Mouse (Mus musculus) G1E (cell line): ENCODE data around the gene Ankrd60. TPM values are rescaled to one million over a fixed set of nuclear protein-coding genes. Genes with fewer than 3 reads are reported as not detected.

Source experiments
- ATAC-seq: 2 replicates; pipeline ENCODE4 v1.8.0; 2016; ENCODE audit warnings: mild to moderate bottlenecking; ENCODE audit not compliant: insufficient number of reproducible peaks, poor library complexity, low FRiP score, severe bottlenecking; ENCODE audit errors: extremely low read depth
- DNase-seq: peaks from one replicate; pipeline ENCODE4 v3.0.0; 2012; ENCODE audit warnings: low spot score
- H3K27me3 ChIP-seq: 2 replicates; pipeline ENCODE4 v1.6.1; 2012; ENCODE audit warnings: mild to moderate bottlenecking, low read length, inconsistent platforms; ENCODE audit not compliant: insufficient read depth
- H3K36me3 ChIP-seq: replicated peaks from 2 replicates; pipeline ENCODE3; 2012; ENCODE audit warnings: mild to moderate bottlenecking, inconsistent platforms
- H3K4me1 ChIP-seq: 2 replicates; pipeline ENCODE4 v1.6.1; 2012; ENCODE audit warnings: low read depth, low read length, inconsistent platforms, mixed read lengths; ENCODE audit not compliant: insufficient read depth
- H3K4me3 ChIP-seq: 2 replicates; pipeline ENCODE4 v1.5.1; 2012; ENCODE audit warnings: low read depth, mild to moderate bottlenecking, inconsistent platforms, low read length, moderate library complexity, mixed read lengths
- H3K9me3 ChIP-seq: replicated peaks from 2 replicates; pipeline ENCODE4 v1.6.1; 2012; ENCODE audit warnings: inconsistent platforms
- CTCF ChIP-seq: IDR thresholded peaks from 2 replicates; pipeline ENCODE4 v1.5.1; 2012; ENCODE audit warnings: low read depth, low read length, inconsistent platforms, mixed read lengths
- GATA1 ChIP-seq: IDR thresholded peaks from 2 replicates; pipeline ENCODE4 v1.6.1; 2012; ENCODE audit warnings: borderline replicate concordance, low read length, inconsistent platforms, mixed read lengths
- GATA2 ChIP-seq: IDR thresholded peaks from 2 replicates; pipeline ENCODE4 v1.6.1; 2012; ENCODE audit warnings: low read depth, low read length, inconsistent platforms, borderline replicate concordance
- POLR2AphosphoS5 ChIP-seq: IDR thresholded peaks from 2 replicates; pipeline ENCODE4 v1.6.1; 2012; ENCODE audit warnings: low read depth, low read length, inconsistent platforms; ENCODE audit not compliant: insufficient replicate concordance
- TAL1 ChIP-seq: conservative IDR thresholded peaks from 2 replicates; pipeline ENCODE4 v1.6.1; 2012; ENCODE audit warnings: low read depth, low read length, inconsistent platforms, mixed read lengths
- polyA plus RNA-seq: library from polyadenylated mRNA; stranded (reverse); fragments of >175 nt; gene quantifications from 2 replicates; pipeline ENCODE4 v1.2.3, GENCODE M21; 2012
- total RNA-seq, 2 experiments: library from RNA; stranded (forward) in 1 of 2; stranded (reverse) in 1 of 2; fragments of 200-1000 nt in 1 of 2; fragments of >200 nt in 1 of 2; fragmentation: Nextera tagmentation in 1 of 2; gene quantifications; 2 replicates each; pipeline ENCODE4 v1.2.3; 2014 to 2017

Gene Ankrd60
- total and polyA plus RNA-seq, 3 experiments, result not detected

DNA sequence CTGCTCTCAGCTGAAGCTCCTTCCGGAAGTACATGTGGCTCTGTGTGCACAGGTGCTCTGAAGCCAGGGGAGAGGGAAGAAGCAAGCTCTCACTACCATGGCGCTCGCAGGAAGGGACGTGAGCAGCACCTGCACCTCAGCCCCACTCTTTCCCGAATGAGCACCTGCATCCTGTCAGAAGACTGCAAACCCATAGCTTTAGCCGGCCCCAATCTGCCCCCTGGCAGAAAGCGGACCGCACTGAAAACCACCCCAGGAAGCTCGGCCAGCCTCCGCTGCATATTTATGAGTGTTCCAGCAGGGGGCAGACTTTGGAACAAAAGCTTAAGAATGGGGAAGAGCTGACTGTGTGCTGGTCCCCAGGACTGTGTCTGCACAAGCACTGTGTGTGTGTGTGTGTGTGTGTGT, 17.2 kb upstream of the Ankrd60 start:
- Histone ChIP-seq H3K27me3 (no peaks in the 10 kb centered on the region), H3K4me1 (no peaks in the 10 kb centered on the region), H3K4me3 (no peak overlapping the region), H3K9me3 (no peaks in the 10 kb centered on the region), H3K36me3 (peaks cover 75% of the 10 kb centered on the region)
- ATAC-seq, result no peak
- no peak for DNase-seq
- TF ChIP-seq POLR2AphosphoS5 (no peak), GATA2 (no peak), CTCF (no peak), TAL1 (no peak), GATA1 (no peak)

DNA sequence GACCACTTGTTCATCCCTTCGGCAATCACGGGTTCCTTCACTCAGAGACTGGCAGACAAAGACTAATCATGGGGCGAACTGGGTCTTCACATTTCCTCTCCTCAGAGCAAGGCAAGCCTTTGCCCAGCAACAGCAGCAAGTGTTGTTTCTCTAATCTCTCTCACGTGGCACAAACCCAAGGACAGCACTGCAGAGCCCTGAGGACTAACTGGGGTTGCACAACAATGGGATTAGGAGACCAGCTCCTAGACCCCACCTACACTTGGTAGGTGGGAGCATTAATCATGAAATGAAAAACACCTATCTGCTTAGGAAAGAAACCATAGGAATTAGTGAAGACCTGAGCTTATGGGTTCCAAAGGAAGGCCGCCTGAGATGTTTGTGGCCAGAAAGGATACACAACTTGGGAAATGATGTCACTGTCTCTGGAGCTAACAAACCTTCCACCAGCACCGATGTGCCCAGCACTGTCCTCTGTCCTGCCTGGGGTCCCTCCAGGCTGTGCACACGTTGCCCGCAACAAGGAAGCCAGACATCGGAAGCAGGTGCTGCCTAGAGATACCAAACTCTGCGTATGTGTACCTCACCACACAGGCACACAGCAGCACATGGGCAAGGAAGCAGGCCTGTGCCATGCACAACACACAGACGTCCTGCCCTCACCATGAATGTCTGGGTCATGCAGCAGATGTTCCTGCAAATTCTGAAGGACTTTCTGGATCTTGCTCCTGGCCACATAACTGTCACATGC, 16.3 kb upstream of the Ankrd60 start:
- H3K36me3 ChIP-seq, result peaks cover 73% of the 10 kb centered on the region
- ATAC-seq, result no peak
- DNase-seq, result no peak

DNA sequence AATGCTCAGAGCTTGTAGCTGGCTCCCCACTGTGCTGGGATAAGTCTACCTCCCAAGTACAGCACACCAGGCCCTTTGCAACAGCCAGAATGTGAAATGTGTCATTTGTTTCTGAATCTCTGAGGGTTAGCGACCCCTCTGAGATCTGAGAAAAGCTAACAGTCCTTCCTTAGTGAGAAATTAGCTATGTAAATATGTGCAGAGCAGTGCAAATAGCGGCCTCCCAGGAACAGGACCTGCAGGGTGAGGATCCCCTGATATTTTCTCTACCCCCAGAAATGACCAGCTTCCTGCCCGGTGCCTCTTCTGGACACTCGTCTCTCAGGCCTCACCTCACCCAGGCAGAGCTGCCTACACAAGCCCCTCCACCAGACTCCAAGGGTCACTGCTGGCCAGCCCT, 15.7 kb upstream of the Ankrd60 start:
- no peaks in the 10 kb centered on the region for H3K27me3 ChIP-seq
- ATAC-seq, result no peak
- H3K36me3 ChIP-seq, result peaks cover 72% of the 10 kb centered on the region
- no peaks in the 10 kb centered on the region for H3K4me1 ChIP-seq
- H3K9me3 ChIP-seq, result no peaks in the 10 kb centered on the region
- DNase-seq, result no peak
- no peak for TF ChIP-seq GATA2
- TF ChIP-seq CTCF, result no peak
- no peak for TF ChIP-seq TAL1
- TF ChIP-seq POLR2AphosphoS5, result no peak
- no peak for TF ChIP-seq GATA1
- no peak overlapping the region for H3K4me3 ChIP-seq

More for the DNA sequence above, 16.3 kb upstream of the Ankrd60 start:
- H3K9me3 ChIP-seq, result no peaks in the 10 kb centered on the region
- H3K4me1 ChIP-seq, result no peaks in the 10 kb centered on the region
- no peak for TF ChIP-seq POLR2AphosphoS5
- no peak for TF ChIP-seq GATA2
- TF ChIP-seq TAL1, result no peak
- no peak for TF ChIP-seq GATA1
- TF ChIP-seq CTCF, result no peak
- H3K27me3 ChIP-seq, result no peaks in the 10 kb centered on the region
- H3K4me3 ChIP-seq, result no peak overlapping the region

DNA sequence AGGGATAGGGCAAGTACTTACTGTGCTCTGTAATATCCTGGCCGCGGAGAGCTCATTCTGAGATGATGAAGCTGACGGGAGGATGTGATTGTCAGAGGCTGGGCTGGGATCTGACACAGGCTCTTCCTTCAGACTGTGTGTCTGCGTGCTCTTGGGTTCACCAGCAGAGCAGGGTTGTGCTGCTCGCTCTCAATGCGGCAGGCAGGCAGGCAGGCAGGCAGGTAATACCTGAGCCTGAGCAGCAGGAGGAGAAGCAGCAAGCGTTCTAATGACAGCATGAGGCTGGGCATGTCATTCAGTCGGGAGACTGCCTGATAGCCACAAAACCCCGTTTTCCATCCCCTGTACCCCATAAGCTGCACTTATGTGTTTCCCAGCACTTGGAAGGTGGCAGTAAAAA, 14.6 kb upstream of the Ankrd60 start:
- peaks cover 75% of the 10 kb centered on the region for H3K36me3 ChIP-seq
- H3K27me3 ChIP-seq, result no peaks in the 10 kb centered on the region
- H3K4me3 ChIP-seq, result no peak overlapping the region
- no peaks in the 10 kb centered on the region for H3K4me1 ChIP-seq
- no peaks in the 10 kb centered on the region for H3K9me3 ChIP-seq
- DNase-seq (no peak), ATAC-seq (no peak)
- TF ChIP-seq TAL1 (no peak), POLR2AphosphoS5 (no peak), GATA1 (no peak), CTCF (no peak), GATA2 (no peak)

DNA sequence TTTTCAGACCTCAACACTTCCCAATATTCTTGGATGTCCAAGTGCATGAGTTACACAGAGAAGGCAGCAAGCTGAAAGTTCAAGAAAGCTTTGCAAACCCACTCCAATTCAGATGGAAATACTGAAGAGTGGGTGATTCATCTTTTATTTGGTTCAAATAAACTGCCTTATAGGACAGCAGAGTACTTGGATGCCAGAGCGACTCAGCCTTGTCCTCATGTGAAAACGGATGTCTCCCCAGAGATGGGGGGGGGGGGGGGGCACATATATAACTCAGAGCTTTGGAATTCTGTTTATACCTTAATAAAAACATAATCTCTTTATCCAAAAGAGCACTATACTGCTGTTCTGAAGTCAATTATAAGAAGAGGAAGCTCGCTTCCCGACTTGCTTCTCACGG, 9.2 kb upstream of the Ankrd60 start:
- peaks cover 22% of the 10 kb centered on the region for H3K9me3 ChIP-seq
- H3K36me3 ChIP-seq, result peaks cover 63% of the 10 kb centered on the region
- no peaks in the 10 kb centered on the region for H3K27me3 ChIP-seq
- TF ChIP-seq GATA1 (no peak), GATA2 (no peak), POLR2AphosphoS5 (no peak), TAL1 (no peak), CTCF (no peak)
- DNase-seq (no peak), ATAC-seq (no peak)
- H3K4me1 ChIP-seq, result no peaks in the 10 kb centered on the region
- no peak overlapping the region for H3K4me3 ChIP-seq

DNA sequence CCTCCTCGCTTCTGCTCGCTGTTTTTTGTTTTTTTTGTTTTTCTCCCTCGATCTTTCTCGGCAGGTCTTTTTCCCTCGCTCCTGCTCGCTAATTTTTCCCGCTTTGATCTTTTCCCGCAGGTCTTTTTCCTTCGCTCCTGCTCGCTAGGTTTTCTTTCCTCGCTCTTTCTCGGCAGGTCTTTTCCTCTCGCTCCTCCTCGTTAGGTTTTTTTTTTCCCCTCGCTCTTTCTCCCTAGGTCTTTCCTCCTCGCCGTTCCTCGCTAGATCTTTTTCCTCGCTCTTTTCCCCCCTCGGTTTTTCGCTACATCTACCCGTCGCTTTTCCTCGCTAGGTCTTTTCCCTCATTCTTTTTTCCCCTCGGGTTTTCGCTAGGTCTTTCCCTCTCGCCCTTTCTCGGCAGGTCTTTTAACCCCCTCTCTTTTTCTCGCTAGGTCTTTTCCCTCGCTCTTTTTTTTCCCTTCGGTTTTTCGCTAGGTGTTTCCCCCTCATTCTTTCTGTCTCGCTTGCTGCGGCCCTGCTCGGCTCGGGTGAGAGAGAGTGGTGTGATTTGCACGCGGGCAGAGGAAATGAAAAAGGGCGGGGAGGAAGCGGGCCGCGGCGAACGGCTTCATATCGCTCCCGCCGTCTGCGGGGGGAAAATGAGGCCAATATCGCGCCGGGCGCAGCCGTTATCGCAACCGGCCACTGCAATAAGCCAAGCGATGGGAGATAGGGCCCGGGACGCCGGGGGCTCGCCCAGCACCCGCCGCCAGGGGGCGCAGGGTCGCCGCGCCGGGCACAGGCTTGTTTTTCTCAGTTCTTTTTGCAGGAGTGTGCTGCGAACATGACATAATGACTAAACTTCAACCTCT, 8.2 kb upstream of the Ankrd60 start:
- no peaks in the 10 kb centered on the region for H3K27me3 ChIP-seq
- H3K9me3 ChIP-seq, result peaks cover 24% of the 10 kb centered on the region
- ATAC-seq (no peak), DNase-seq (no peak)
- no peaks in the 10 kb centered on the region for H3K4me1 ChIP-seq
- peaks cover 55% of the 10 kb centered on the region for H3K36me3 ChIP-seq
- H3K4me3 ChIP-seq, result no peak overlapping the region
- TF ChIP-seq GATA2, result no peak
- no peak for TF ChIP-seq GATA1
- no peak for TF ChIP-seq CTCF
- no peak for TF ChIP-seq TAL1
- TF ChIP-seq POLR2AphosphoS5, result no peak
